Mouse (Mus musculus): Measurements from ENCODE around the gene Zdhhc12. TPM values are rescaled to one million over a fixed set of nuclear protein-coding genes. Genes with fewer than 3 reads are reported as not detected.

Zdhhc12 gene
- polyA plus RNA-seq (2017; shearing (Covaris generic)), result 10 to 100 TPM; 23.8 to 24.7 TPM

GRCm38 (mm10) chr2:30093471-30094207, at the start of gene Zdhhc12:
Gene Zdhhc12 (minus strand): TSS chr2:30093648.

GRCm38 (mm10) chr2:30133613-30134377, 40.3 kb upstream of the Zdhhc12 start, which contains the start of gene Tbc1d13:
Gene Tbc1d13 (plus strand): TSS chr2:30133746.

GRCm38 (mm10) chr2:30124472-30125274, 31.2 kb upstream of the Zdhhc12 start, which contains the start of gene Zer1:
Gene Zer1 (minus strand): TSS chr2:30124585.

GRCm38 (mm10) chr2:30077502-30078348, 15.7 kb downstream of the Zdhhc12 start, which contains the start of gene Pkn3:
Gene Pkn3 (plus strand): TSS chr2:30077684.

GRCm38 (mm10) chr2:30057223-30057904, 36.1 kb downstream of the Zdhhc12 start, which contains the start of gene Set:
Gene Set (plus strand): TSS chr2:30057378.

GRCm38 (mm10) chr2:30048699-30049388, 44.6 kb downstream of the Zdhhc12 start, which contains the start of gene Wdr34:
Gene Wdr34 (minus strand): TSS chr2:30048881.

Other genes starting within 250 kb of the Zdhhc12 start
- gene Cercam, start 224.5 kb downstream of the Zdhhc12 start, polyA plus RNA-seq (2017; shearing (Covaris generic)), result 1 to 10 TPM; 1.1 to 4.7 TPM
- 10 to 100 TPM; 65.1 to 84.1 TPM for gene Odf2, start 204.4 kb downstream of the Zdhhc12 start, polyA plus RNA-seq (2017; shearing (Covaris generic))
- gene Gle1, start 158.2 kb downstream of the Zdhhc12 start, polyA plus RNA-seq (2017; shearing (Covaris generic)), result 10 to 100 TPM; 66.9 to 67.1 TPM
- 100 to 1,000 TPM in 1 of 2 experiments, 10 to 100 TPM in 1; 97.2 to 109 TPM for gene Sptan1, start 128.1 kb downstream of the Zdhhc12 start, polyA plus RNA-seq (2017; shearing (Covaris generic))
- gene Wdr34, start 44.8 kb downstream of the Zdhhc12 start, polyA plus RNA-seq (2017; shearing (Covaris generic)), result 1 to 10 TPM in 1 of 2 experiments, under 1 TPM in 1; 0.44 to 1.6 TPM
- gene Set, start 36.3 kb downstream of the Zdhhc12 start, polyA plus RNA-seq (2017; shearing (Covaris generic)), result 100 to 1,000 TPM; 308 to 332 TPM
- gene Pkn3, start 16.0 kb downstream of the Zdhhc12 start, polyA plus RNA-seq (2017; shearing (Covaris generic)), result 1 to 10 TPM in 1 of 2 experiments, under 1 TPM in 1; 0.95 to 1.0 TPM
- 10 to 100 TPM; 56.8 to 63.1 TPM for gene Zer1, start 30.9 kb upstream of the Zdhhc12 start, polyA plus RNA-seq (2017; shearing (Covaris generic))
- gene Tbc1d13, start 40.1 kb upstream of the Zdhhc12 start, polyA plus RNA-seq (2017; shearing (Covaris generic)), result 1 to 10 TPM; 8.0 to 8.5 TPM
- gene Endog, start 77.8 kb upstream of the Zdhhc12 start, polyA plus RNA-seq (2017; shearing (Covaris generic)), result 10 to 100 TPM; 21.3 to 22.8 TPM
- 10 to 100 TPM; 45.4 to 58.7 TPM for gene Spout1, start 84.8 kb upstream of the Zdhhc12 start, polyA plus RNA-seq (2017; shearing (Covaris generic))
- 10 to 100 TPM; 11.3 to 15.4 TPM for gene Kyat1, start 112.2 kb upstream of the Zdhhc12 start, polyA plus RNA-seq (2017; shearing (Covaris generic))
- gene Lrrc8a, start 144.1 kb upstream of the Zdhhc12 start, polyA plus RNA-seq (2017; shearing (Covaris generic)), result 1 to 10 TPM; 6.3 to 8.7 TPM
- 1 to 10 TPM; 4.0 to 5.9 TPM for gene Gm28035, start 146.9 kb upstream of the Zdhhc12 start, polyA plus RNA-seq (2017; shearing (Covaris generic))
- gene Phyhd1, start 172.6 kb upstream of the Zdhhc12 start, polyA plus RNA-seq (2017; shearing (Covaris generic)), result 1 to 10 TPM; 4.3 to 5.8 TPM
- gene Gm28038, start 187.4 kb upstream of the Zdhhc12 start, polyA plus RNA-seq (2017; shearing (Covaris generic)), result not detected
- 10 to 100 TPM; 14.8 to 16.7 TPM for gene Dolk, start 192.7 kb upstream of the Zdhhc12 start, polyA plus RNA-seq (2017; shearing (Covaris generic))
- 10 to 100 TPM; 15.6 to 19.4 TPM for gene Nup188, start 192.7 kb upstream of the Zdhhc12 start, polyA plus RNA-seq (2017; shearing (Covaris generic))

Measured in inflammation-experienced regulatory T-cells (primary cell).